In the genomic region with DNA sequence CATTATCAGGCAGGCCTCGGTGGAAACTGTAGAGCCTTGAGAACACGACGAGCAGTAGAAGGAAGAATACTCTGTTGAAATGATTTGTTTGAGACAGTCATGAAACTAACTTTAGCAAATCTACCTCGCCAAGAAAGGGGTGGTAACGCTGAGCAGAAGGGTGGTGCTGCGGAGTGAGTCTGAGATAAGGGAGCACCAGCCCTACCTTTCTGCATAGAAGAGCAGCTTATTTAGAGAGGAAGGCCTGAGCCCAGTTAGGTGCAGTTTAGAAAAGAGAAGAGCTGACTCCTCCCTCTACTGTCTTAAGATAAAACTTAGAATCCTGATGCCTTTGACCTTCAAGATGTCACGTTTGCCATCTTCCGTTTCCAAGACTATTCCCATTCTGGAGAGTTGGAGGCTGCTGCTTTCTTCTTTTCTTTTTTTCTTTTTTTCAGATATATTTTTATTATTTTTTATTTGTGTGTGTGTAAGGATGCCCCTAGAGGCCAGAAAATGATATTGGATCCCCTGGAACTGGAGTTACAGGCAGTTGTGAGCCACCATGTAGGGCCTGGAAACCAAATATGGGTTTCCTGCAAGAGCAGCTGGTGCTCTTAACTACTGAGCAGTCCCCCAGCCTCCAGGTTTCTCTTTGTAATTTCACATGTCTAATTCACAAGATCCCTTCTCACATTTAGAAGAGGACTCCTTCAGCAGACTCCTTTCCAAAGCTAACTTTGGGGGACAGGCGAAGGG, we compare ENCODE assay signal across 11 mouse cellular contexts. TPM values are rescaled to one million over a fixed set of nuclear protein-coding genes. Genes with fewer than 3 reads are reported as not detected.
DNase-seq lines count a peak whose midpoint lies in the region; ATAC-seq and TF ChIP-seq lines count a peak whose summit lies in the region.
"Had no signal": no experiment of that assay in that cellular context is flagged by ENCODE, and none has a peak within 500 bp of the region (broad histone marks: within the 10 kb centered on the region; RNA-seq: fewer than 3 reads in every experiment).

No protein-coding gene starts in this region.

- H3K9me3 ChIP-seq in kidney, postnatal 0 days (replicated peaks; ENCODE audit: low read length) = no peaks in the 10 kb centered on the region
- H3K9me3 ChIP-seq in kidney, embryonic 16.5 days (ENCODE audit: low read length) = no peaks in the 10 kb centered on the region
- no peaks in the 10 kb centered on the region for H3K9me3 ChIP-seq in stomach, postnatal 0 days (ENCODE audit: control insufficient read depth, low read length)
- H3K9me3 ChIP-seq: limb, embryonic 12.5 days had no signal

- peak; percentile 55 for TF ChIP-seq CTCF in kidney, postnatal 0 days (IDR thresholded peaks at IDR 0.05; ENCODE audit: low read depth)
- TF ChIP-seq CTCF in lung, adult 2 months (IDR thresholded peaks at IDR 0.05; ENCODE audit: insufficient read depth, low read length) = no peak
- peak; percentile 47 for TF ChIP-seq CTCF in stomach, postnatal 0 days (IDR thresholded peaks at IDR 0.05; ENCODE audit: low read depth)

- H3K4me3 ChIP-seq in kidney, postnatal 0 days (replicated peaks; ENCODE audit: low read depth, low read length) = no peak overlapping the region
- no peak overlapping the region for H3K4me3 ChIP-seq in kidney, embryonic 16.5 days (ENCODE audit: low read length)
- no peak overlapping the region for H3K4me3 ChIP-seq in lung, adult 2 months (replicated peaks; ENCODE audit: extremely low read depth, low read depth, low read length)
- no peak overlapping the region for H3K4me3 ChIP-seq in stomach, postnatal 0 days (ENCODE audit: low read depth, low read length)
- H3K4me3 ChIP-seq: limb, embryonic 12.5 days had no signal

- ATAC-seq in kidney, postnatal 0 days (replicated peaks; ENCODE audit: low FRiP score, low read depth) = no peak
- ATAC-seq in kidney, embryonic 16.5 days (ENCODE audit: low FRiP score, low TSS enrichment) = no peak
- no peak for ATAC-seq in stomach, postnatal 0 days (ENCODE audit: low FRiP score, low TSS enrichment)

- peaks cover 3% of the 10 kb centered on the region; the same call in 1 of the 2 replicates for H3K4me1 ChIP-seq in kidney, postnatal 0 days (replicated peaks; ENCODE audit: insufficient read depth, low read length)
- peaks cover 6% of the 10 kb centered on the region; the same call in 1 of the 2 replicates for H3K4me1 ChIP-seq in kidney, embryonic 16.5 days (ENCODE audit: insufficient read depth, low read length)
- H3K4me1 ChIP-seq in lung, adult 2 months (ENCODE audit: control insufficient read depth, insufficient read depth, low read length) = peaks cover 8% of the 10 kb centered on the region; the same call in 1 of the 2 replicates
- no peaks in the 10 kb centered on the region for H3K4me1 ChIP-seq in stomach, postnatal 0 days (replicated peaks; ENCODE audit: control insufficient read depth, insufficient read depth)
- H3K4me1 ChIP-seq: limb, embryonic 12.5 days had no signal

- no peaks in the 10 kb centered on the region for H3K36me3 ChIP-seq in kidney, postnatal 0 days (ENCODE audit: insufficient read depth, low read length)
- H3K36me3 ChIP-seq in kidney, embryonic 16.5 days (ENCODE audit: insufficient read depth, low read length) = no peaks in the 10 kb centered on the region
- H3K36me3 ChIP-seq in stomach, postnatal 0 days (ENCODE audit: control insufficient read depth, insufficient read depth, low read length) = no peaks in the 10 kb centered on the region

- TF ChIP-seq EP300 in stomach, postnatal 0 days (optimal IDR thresholded peaks at IDR 0.05) = no peak

- no peak overlapping the region for H3K4me2 ChIP-seq in kidney, postnatal 0 days (ENCODE audit: low read length)
- no peak overlapping the region for H3K4me2 ChIP-seq in kidney, embryonic 16.5 days (replicated peaks; ENCODE audit: low read depth, low read length)
- H3K4me2 ChIP-seq in stomach, postnatal 0 days (replicated peaks; ENCODE audit: low read depth) = no peak overlapping the region
- H3K4me2 ChIP-seq: limb, embryonic 12.5 days had no signal

- no peak overlapping the region for H3K27ac ChIP-seq in kidney, postnatal 0 days
- H3K27ac ChIP-seq in kidney, embryonic 16.5 days (ENCODE audit: low read length) = no peak overlapping the region
- no peak overlapping the region for H3K27ac ChIP-seq in stomach, postnatal 0 days (replicated peaks)
- H3K27ac ChIP-seq: limb, embryonic 12.5 days had no signal

- no peak for TF ChIP-seq POLR2A in lung, adult 2 months (IDR thresholded peaks at IDR 0.05; ENCODE audit: borderline replicate concordance, extremely low read depth, low read depth, low read length)

- no peak overlapping the region for H3K9ac ChIP-seq in kidney, postnatal 0 days (ENCODE audit: low read depth, low read length)
- H3K9ac ChIP-seq in kidney, embryonic 16.5 days (replicated peaks; ENCODE audit: low read length) = no peak overlapping the region
- H3K9ac ChIP-seq in stomach, postnatal 0 days (ENCODE audit: low read length) = no peak overlapping the region
- H3K9ac ChIP-seq: limb, embryonic 12.5 days had no signal

- no peaks in the 10 kb centered on the region for H3K27me3 ChIP-seq in kidney, postnatal 0 days (ENCODE audit: insufficient read depth, low read length)
- no peaks in the 10 kb centered on the region for H3K27me3 ChIP-seq in kidney, embryonic 16.5 days (ENCODE audit: insufficient read depth, low read length)
- no peaks in the 10 kb centered on the region for H3K27me3 ChIP-seq in stomach, postnatal 0 days (ENCODE audit: control insufficient read depth, insufficient read depth, low read length)
- H3K27me3 ChIP-seq: limb, embryonic 12.5 days had no signal

- DNase-seq in kidney, postnatal 0 days (ENCODE audit: low spot score) = peak; percentile 75
- peak; percentile 17 for DNase-seq in lung, postnatal 10 days
- no peak for DNase-seq in lung, adult 2 months
- peak; percentile 15 for DNase-seq in ZHBTc4 (ENCODE audit: low read depth, low spot score)
- DNase-seq in stomach, postnatal 0 days (ENCODE audit: low spot score) = no peak
- DNase-seq in thymus, adult 18-20 months = no peak
- DNase-seq: cerebellum, postnatal 36 days; gastrocnemius, postnatal 10 days; midbrain, embryonic 14.5 days had no signal

- 92% methylated on average over 9 of the region's 9 CpGs for WGBS in kidney, postnatal 0 days
- WGBS in kidney, embryonic 16.5 days = 87% methylated on average over 9 of the region's 9 CpGs
- WGBS in lung, adult 2 months = 82% methylated on average over 9 of the region's 9 CpGs
- 73% methylated on average over 9 of the region's 9 CpGs for WGBS in stomach, postnatal 0 days

RNA-seq across cellular contexts. Expression of gene Arhgef11, which starts 42.5 kb away (rescaled TPM):
- polyA plus RNA-seq in kidney, postnatal 0 days (2015; fragmentation: Nextera tagmentation; extraction: Ambion mirVana) = 10.7 and 11.0 TPM in 2 replicates
- polyA plus RNA-seq in kidney, embryonic 16.5 days (2015; fragmentation: Nextera tagmentation; extraction: Ambion mirVana) = 17.3 and 18.1 TPM in 2 replicates
- 32.9 and 53.8 TPM in 2 replicates for polyA plus RNA-seq in lung, adult 2 months (2012; rRNA removed)
- 5.9 and 6.1 TPM in 2 replicates for polyA plus RNA-seq in stomach, postnatal 0 days (2015; fragmentation: Nextera tagmentation; extraction: Ambion mirVana)

Comparison
In these comparisons a context has a peak if more than half of its experiments do, and no peak if none do; other contexts are left out.
1. DNase-seq: peak in kidney, postnatal 0 days (single experiment), lung, postnatal 10 days (single experiment) and ZHBTc4 (single experiment); none in lung, adult 2 months (single experiment), stomach, postnatal 0 days (single experiment) and thymus, adult 18-20 months (0 of 2).